19 mouse cellular contexts compared by ENCODE assay signal in genomic region chr1:82959870-82960385, GRCm38 (mm10). TPM values are rescaled to one million over a fixed set of nuclear protein-coding genes. Genes with fewer than 3 reads are reported as not detected.
"Had no signal": no experiment of that assay in that cellular context is flagged by ENCODE, and none has a peak within 500 bp of the region (broad histone marks: within the 10 kb centered on the region; RNA-seq: fewer than 3 reads in every experiment).

Gene Gm47955 (plus strand): TSS chr1:82960286.

- H3K9ac ChIP-seq: limb, embryonic 13.5 days; liver, embryonic 15.5 days; lung, embryonic 14.5 days; midbrain, embryonic 13.5 days; neural tube, embryonic 15.5 days had no signal

- H3K9me3 ChIP-seq: liver, embryonic 15.5 days; midbrain, embryonic 13.5 days; neural tube, embryonic 15.5 days had no signal

- H3K27ac ChIP-seq: limb, embryonic 13.5 days; liver, embryonic 15.5 days; midbrain, embryonic 13.5 days; neural tube, embryonic 15.5 days had no signal

- H3K27me3 ChIP-seq: limb, embryonic 13.5 days; liver, embryonic 15.5 days; midbrain, embryonic 13.5 days; neural tube, embryonic 15.5 days had no signal

- H3K4me2 ChIP-seq: limb, embryonic 13.5 days; liver, embryonic 11.5 days; liver, embryonic 15.5 days; lung, embryonic 14.5 days; midbrain, embryonic 13.5 days; neural tube, embryonic 15.5 days had no signal

- ATAC-seq: midbrain, embryonic 13.5 days had no signal

- H3K4me3 ChIP-seq: limb, embryonic 13.5 days; liver, embryonic 15.5 days; midbrain, embryonic 13.5 days; myocyte; neural tube, embryonic 15.5 days had no signal

- H3K36me3 ChIP-seq: limb, embryonic 13.5 days; liver, embryonic 15.5 days; midbrain, embryonic 13.5 days; neural tube, embryonic 15.5 days had no signal

- DNase-seq: kidney, adult 9 months; kidney, postnatal 14 days; left cerebral cortex, postnatal 4 days; lung, embryonic 14.5 days; right cerebral cortex, adult 18-20 months; thymus, postnatal 4 days had no signal

- H3K4me1 ChIP-seq: limb, embryonic 13.5 days; liver, embryonic 15.5 days; midbrain, embryonic 13.5 days; neural tube, embryonic 15.5 days had no signal

RNA-seq across cellular contexts. Expression of gene Gm47955, which starts in this region (rescaled TPM):
- total RNA-seq: layer of hippocampus, adult 8-10 months; layer of hippocampus, postnatal 14 days; left cerebral cortex, adult 18-20 months; left cerebral cortex, postnatal 10 days; left cerebral cortex, postnatal 4 days; megakaryocyte progenitor cell, adult 5-6 weeks had no signal
- polyA plus RNA-seq: large intestine, adult 2 months; limb, embryonic 13.5 days; liver, embryonic 11.5 days; liver, embryonic 15.5 days; lung, embryonic 14.5 days; midbrain, embryonic 13.5 days; myocyte; neural tube, embryonic 11.5 days; neural tube, embryonic 15.5 days had no signal
